Mouse (Mus musculus) kidney, postnatal 10 days (tissue): ENCODE results near the gene Cdc123.
A peak's percentile ranks its signal among the peaks of the same experiment; 100 is the strongest.

Source experiments
- DNase-seq: peaks from one replicate; pipeline ENCODE4 v3.0.0; 2021; ENCODE audit warnings: mixed read lengths

Gene Cdc123

GRCm38 (mm10) chr2:5844873-5845631 lies at the start of gene Cdc123, which contains the start of gene Nudt5:
Cdc123 (minus strand) TSS chr2:5845164.
Nudt5 (plus strand) TSS chr2:5845019.
- DNase-seq, result peak; percentile 92

- no peak for DNase-seq
These were observed 49.3 kb upstream of the Cdc123 start for GRCm38 (mm10) chr2:5894296-5894695.

GRCm38 (mm10) chr2:5889412-5889811 lies 44.4 kb upstream of the Cdc123 start:
- no peak for DNase-seq

- no peak for DNase-seq
These were observed 43.9 kb upstream of the Cdc123 start for GRCm38 (mm10) chr2:5888865-5889264.

- DNase-seq, result no peak
These were observed 32.5 kb upstream of the Cdc123 start for GRCm38 (mm10) chr2:5877446-5877845.

- DNase-seq, result no peak
These were observed 24.8 kb upstream of the Cdc123 start for GRCm38 (mm10) chr2:5869746-5870145.

- no peak for DNase-seq
These were observed 22.7 kb upstream of the Cdc123 start for GRCm38 (mm10) chr2:5867681-5868080.

GRCm38 (mm10) chr2:5862834-5863233 lies 17.9 kb upstream of the Cdc123 start, which contains the start of gene Gm13199:
Gm13199 (minus strand) TSS chr2:5862934.
- DNase-seq, result no peak

GRCm38 (mm10) chr2:5851866-5852265 lies 6.9 kb upstream of the Cdc123 start:
- DNase-seq, result no peak

GRCm38 (mm10) chr2:5851116-5851515 lies 6.2 kb upstream of the Cdc123 start:
- DNase-seq, result no peak

- DNase-seq, result no peak
These were observed 862 bp upstream of the Cdc123 start for GRCm38 (mm10) chr2:5845826-5846225.

GRCm38 (mm10) chr2:5844181-5844872 lies 637 bp downstream of the Cdc123 start:
- no peak for DNase-seq

GRCm38 (mm10) chr2:5840815-5841214 lies 4.1 kb downstream of the Cdc123 start:
- no peak for DNase-seq

GRCm38 (mm10) chr2:5825265-5825913 lies 19.6 kb downstream of the Cdc123 start:
- DNase-seq, result no peak

GRCm38 (mm10) chr2:5824685-5825084 lies 20.3 kb downstream of the Cdc123 start:
- DNase-seq, result no peak

GRCm38 (mm10) chr2:5824213-5824612 lies 20.8 kb downstream of the Cdc123 start:
- no peak for DNase-seq

- DNase-seq, result no peak
These were observed 22.5 kb downstream of the Cdc123 start for GRCm38 (mm10) chr2:5822449-5822848.

- no peak for DNase-seq
These were observed 23.7 kb downstream of the Cdc123 start for GRCm38 (mm10) chr2:5821264-5821663.

GRCm38 (mm10) chr2:5811235-5811782 lies 33.7 kb downstream of the Cdc123 start:
- no peak for DNase-seq

GRCm38 (mm10) chr2:5810036-5810718 lies 34.8 kb downstream of the Cdc123 start:
- DNase-seq, result no peak

GRCm38 (mm10) chr2:5806201-5806600 lies 38.8 kb downstream of the Cdc123 start:
- DNase-seq, result peak; percentile 45

GRCm38 (mm10) chr2:5805228-5805627 lies 39.7 kb downstream of the Cdc123 start:
- DNase-seq, result no peak
